Mouse (Mus musculus) ES-E14 (cell line): ENCODE results near the gene Hsf2bp. TPM values are rescaled to one million over a fixed set of nuclear protein-coding genes. Genes with fewer than 3 reads are reported as not detected.

Source experiments
- DNase-seq: peaks from one replicate; pipeline ENCODE4 v3.0.0-alpha.2; 2013; ENCODE audit warnings: low read depth, low spot score
- H3K27ac ChIP-seq: 2 replicates; pipeline ENCODE4 v1.5.1; 2012; ENCODE audit warnings: low read depth, mild to moderate bottlenecking, low read length, moderate library complexity, mixed read lengths; ENCODE audit not compliant: poor library complexity, insufficient read depth, severe bottlenecking
- H3K36me3 ChIP-seq: 2 replicates; pipeline ENCODE4 v1.6.1; 2012; ENCODE audit warnings: mild to moderate bottlenecking, low read length, moderate library complexity, mixed read lengths; ENCODE audit not compliant: control insufficient read depth, poor library complexity, insufficient read depth, severe bottlenecking
- H3K4me1 ChIP-seq, 2 experiments: fragments of 150-350 bp in 1 of 2; sonication (generic) in 1 of 2; 2 replicates each; pipeline ENCODE4 v1.6.1; 2012; ENCODE audit warnings: low read length in 2 of 2, mild to moderate bottlenecking in 1 of 2, mixed read lengths in 1 of 2; ENCODE audit not compliant: control insufficient read depth in 2 of 2, insufficient read depth in 2 of 2, poor library complexity in 1 of 2
- H3K4me3 ChIP-seq, 2 experiments: fragments of 150-350 bp in 1 of 2; sonication (generic) in 1 of 2; 2 replicates each; pipeline ENCODE4 v1.5.1; 2012; ENCODE audit warnings: low read length in 2 of 2, low read depth in 1 of 2, mild to moderate bottlenecking in 1 of 2, mixed read lengths in 1 of 2; ENCODE audit not compliant: insufficient read depth in 1 of 2, poor library complexity in 1 of 2, severe bottlenecking in 1 of 2
- H3K9ac ChIP-seq: 2 replicates; pipeline ENCODE4 v1.6.1; 2012; ENCODE audit warnings: low read depth, mild to moderate bottlenecking, low read length, mixed read lengths; ENCODE audit not compliant: poor library complexity, insufficient read depth, severe bottlenecking
- H3K9me3 ChIP-seq: fragments of 150-350 bp; sonication (generic); 2 replicates; pipeline ENCODE4 v1.6.1; 2012; ENCODE audit warnings: low read depth, mild to moderate bottlenecking, low read length; ENCODE audit not compliant: control insufficient read depth, insufficient read depth
- CHD2 ChIP-seq: IDR thresholded peaks from 2 replicates; pipeline ENCODE4 v1.6.1; 2014; ENCODE audit warnings: mild to moderate bottlenecking, low read depth, low read length, inconsistent platforms
- HCFC1 ChIP-seq: IDR thresholded peaks from 2 replicates; pipeline ENCODE4 v1.6.1; 2012; ENCODE audit warnings: low read length, inconsistent platforms, borderline replicate concordance; ENCODE audit not compliant: insufficient read depth
- MAFK ChIP-seq: IDR thresholded peaks from 2 replicates; pipeline ENCODE4 v1.6.1; 2014; ENCODE audit warnings: mild to moderate bottlenecking, low read depth, low read length, inconsistent platforms; ENCODE audit not compliant: insufficient read depth
- ZC3H11A ChIP-seq: IDR thresholded peaks from 2 replicates; pipeline ENCODE4 v1.6.1; 2012; ENCODE audit warnings: low read depth, mild to moderate bottlenecking, inconsistent platforms, low read length, borderline replicate concordance
- ZNF384 ChIP-seq: IDR thresholded peaks from 2 replicates; pipeline ENCODE4 v1.6.1; 2012; ENCODE audit warnings: low read depth, low read length, inconsistent platforms
- in situ Hi-C, 2 experiments: fragments of 600-800 bp; cut with MboI; formaldehyde crosslinking; loops; one replicate each; pipeline ENCODE4 v1.15.1; 2025; ENCODE audit warnings: low sequenced_read_pairs in 2 of 2, inconsistent platforms in 1 of 2; ENCODE audit not compliant: unreplicated experiment in 2 of 2
- total RNA-seq: library from RNA; depleted of rRNA; stranded (reverse); fragments of 300-350 nt; gene quantifications from 2 replicates; pipeline ENCODE4 v1.2.3, GENCODE M21; 2012

The Hsf2bp gene
- total RNA-seq, 1 experiment, result 44.7 TPM

DNA sequence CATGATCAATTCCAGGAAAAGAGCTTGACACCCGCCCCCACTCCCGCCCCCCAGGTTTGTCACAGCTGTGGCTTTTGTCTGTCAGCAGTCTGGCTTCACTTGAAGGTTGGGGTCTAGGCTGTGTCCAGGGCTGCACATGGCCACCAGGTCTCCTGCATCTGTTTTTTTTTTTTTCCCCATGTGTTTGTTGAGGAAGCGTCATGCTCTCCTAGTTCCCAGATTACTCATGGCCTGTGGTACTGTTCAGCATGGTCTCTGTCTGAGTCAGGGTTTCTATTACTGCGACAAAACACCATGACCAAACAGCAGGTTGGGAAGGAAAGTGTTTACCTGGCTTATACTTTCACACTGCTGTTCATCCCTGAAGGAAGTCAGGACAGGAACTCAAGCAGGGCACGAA, 121.8 kb downstream of the Hsf2bp start:
- H3K9ac ChIP-seq, result no peak overlapping the region
- no peak overlapping the region for H3K4me3 ChIP-seq
- TF ChIP-seq HCFC1, result no peak
- no peak for DNase-seq
- no peaks in the 10 kb centered on the region for H3K36me3 ChIP-seq
- H3K4me1 ChIP-seq, result peaks cover 0 to 5% of the 10 kb centered on the region in 2 experiments; a peak in 1 of 4 replicates
- in situ Hi-C loops, result no loop called here
- H3K27ac ChIP-seq, result no peak overlapping the region
- no peaks in the 10 kb centered on the region for H3K9me3 ChIP-seq

DNA sequence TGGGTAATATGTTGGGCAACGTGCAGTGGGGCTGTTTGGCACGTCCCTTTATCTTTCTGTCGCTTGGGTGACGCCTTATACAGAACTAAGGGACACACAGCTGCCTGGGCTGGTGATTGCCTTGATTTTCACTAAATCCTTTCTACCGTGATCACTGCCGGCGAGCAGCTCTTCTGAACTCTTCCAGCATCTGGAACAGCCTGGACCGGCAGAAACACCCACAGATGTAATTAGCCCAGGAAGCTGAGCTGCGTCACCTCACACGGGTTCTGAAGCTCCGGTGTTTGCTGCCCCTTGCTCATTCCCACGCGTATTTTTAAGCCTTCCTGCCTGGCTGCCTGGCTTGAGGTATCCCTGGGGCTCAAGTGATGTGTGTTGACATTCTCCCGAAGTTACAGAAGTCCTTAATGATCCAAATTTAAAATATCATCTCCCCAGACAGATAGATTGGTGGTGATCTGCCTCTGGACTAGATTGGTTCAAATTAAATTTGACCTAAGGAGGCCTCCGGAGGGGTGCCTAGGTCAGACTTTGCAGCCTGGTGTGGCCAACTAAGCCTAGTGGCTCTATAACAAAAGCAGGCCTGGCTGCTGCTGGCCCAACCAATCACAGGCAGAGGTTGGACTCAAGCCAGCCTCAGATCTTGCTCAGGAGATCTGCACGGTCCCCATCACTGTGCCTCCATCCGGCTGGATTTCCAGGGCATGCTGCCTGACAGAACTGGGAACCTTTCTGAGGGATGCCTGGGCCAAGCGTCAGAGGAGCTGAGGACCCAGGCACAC, 123.1 kb downstream of the Hsf2bp start:
- Histone ChIP-seq H3K4me1 (peaks cover 0 to 5% of the 10 kb centered on the region in 2 experiments; a peak in 1 of 4 replicates), H3K4me3 (no peak overlapping the region), H3K9ac (no peak overlapping the region), H3K9me3 (no peaks in the 10 kb centered on the region), H3K36me3 (no peaks in the 10 kb centered on the region), H3K27ac (no peak overlapping the region)
- in situ Hi-C loops, result no loop called here
- TF ChIP-seq HCFC1 (no peak), MAFK (no peak), ZNF384 (no peak), CHD2 (no peak), ZC3H11A (no peak)
- no peak for DNase-seq

DNA sequence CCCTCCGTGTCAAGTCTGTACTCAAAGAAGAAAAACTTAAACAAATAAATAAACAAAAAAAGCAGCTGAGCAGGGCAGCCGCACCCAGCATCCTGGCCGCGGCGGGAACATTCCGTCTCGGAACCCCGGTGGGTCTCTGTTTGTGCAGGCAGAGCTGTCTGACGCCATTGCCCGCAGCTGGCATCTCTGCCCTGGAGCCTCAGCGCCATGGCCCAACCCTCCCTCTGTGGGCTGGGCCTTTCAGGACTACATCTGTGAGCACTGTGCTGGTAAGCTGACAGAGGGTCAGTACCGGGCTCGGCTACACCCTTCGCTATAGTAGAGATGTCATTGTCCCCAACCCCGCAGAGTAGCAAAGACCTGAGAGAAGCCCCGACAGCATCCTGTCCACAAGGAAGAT, 123.8 kb downstream of the Hsf2bp start:
- in situ Hi-C loops, result no loop called here
- H3K9me3 ChIP-seq, result no peaks in the 10 kb centered on the region
- no peak for TF ChIP-seq CHD2
- TF ChIP-seq HCFC1, result no peak
- no peak for TF ChIP-seq ZC3H11A
- no peak for TF ChIP-seq MAFK
- no peak for TF ChIP-seq ZNF384
- no peak overlapping the region for H3K4me3 ChIP-seq
- no peak for DNase-seq
- H3K4me1 ChIP-seq, result peaks cover 0 to 5% of the 10 kb centered on the region in 2 experiments; a peak in 1 of 4 replicates
- H3K9ac ChIP-seq, result no peak overlapping the region
- no peak overlapping the region for H3K27ac ChIP-seq
- H3K36me3 ChIP-seq, result no peaks in the 10 kb centered on the region

DNA sequence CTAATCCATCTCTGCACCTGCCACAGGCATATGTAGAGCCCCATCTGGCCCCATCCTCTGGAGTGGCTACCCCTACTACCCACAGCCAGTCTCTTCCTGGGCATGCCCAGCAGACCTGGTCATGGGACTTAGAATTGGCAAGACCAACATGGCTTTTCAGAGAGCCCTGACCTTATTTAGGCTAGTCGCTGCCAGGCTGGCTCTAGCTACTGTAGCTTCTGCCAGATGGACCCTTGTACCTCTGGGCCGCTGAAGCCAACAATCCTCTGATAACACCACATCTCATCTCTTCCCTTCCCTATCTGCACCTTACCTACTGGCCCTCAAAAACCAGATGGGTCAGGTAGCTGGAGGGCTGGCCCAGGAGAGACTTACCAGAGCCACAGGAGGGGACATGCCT, 127.2 kb downstream of the Hsf2bp start:
- Histone ChIP-seq H3K36me3 (no peaks in the 10 kb centered on the region), H3K27ac (no peak overlapping the region), H3K9ac (no peak overlapping the region), H3K4me1 (peaks cover 2 to 5% of the 10 kb centered on the region in 2 experiments; a peak in 1 of 4 replicates), H3K4me3 (no peak overlapping the region), H3K9me3 (no peaks in the 10 kb centered on the region)
- no peak for DNase-seq
- in situ Hi-C loops, result no loop called here
- no peak for TF ChIP-seq ZNF384
- no peak for TF ChIP-seq HCFC1
- no peak for TF ChIP-seq CHD2
- TF ChIP-seq ZC3H11A, result no peak
- TF ChIP-seq MAFK, result no peak

DNA sequence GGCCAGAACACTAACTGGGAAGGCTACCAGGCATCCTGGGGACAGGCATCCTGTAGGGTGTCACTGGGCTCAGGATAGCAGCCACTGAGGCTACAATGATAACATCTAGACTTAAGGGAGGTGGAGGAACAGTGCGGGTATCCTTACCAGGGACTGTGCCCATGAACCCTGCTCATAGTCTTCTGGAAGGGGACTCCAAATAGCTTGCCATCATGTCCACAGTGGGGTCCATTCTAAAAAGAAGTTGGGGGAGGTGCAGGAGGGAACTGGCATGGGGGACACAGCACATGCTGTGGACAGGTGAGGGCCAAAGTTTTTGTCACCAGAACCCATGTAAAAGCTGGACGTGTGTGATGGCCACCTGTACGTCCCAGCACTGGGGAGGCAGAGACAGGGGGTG, 129.7 kb downstream of the Hsf2bp start:
- H3K9me3 ChIP-seq, result no peaks in the 10 kb centered on the region
- no peaks in the 10 kb centered on the region for H3K36me3 ChIP-seq
- H3K27ac ChIP-seq, result no peak overlapping the region
- in situ Hi-C loops, result no loop called here
- DNase-seq, result no peak
- no peak overlapping the region for H3K9ac ChIP-seq
- peaks cover 2 to 5% of the 10 kb centered on the region in 2 experiments; a peak in 1 of 4 replicates for H3K4me1 ChIP-seq
- no peak overlapping the region for H3K4me3 ChIP-seq
- no peak for TF ChIP-seq CHD2
- TF ChIP-seq MAFK, result no peak
- TF ChIP-seq ZNF384, result no peak
- TF ChIP-seq HCFC1, result no peak
- no peak for TF ChIP-seq ZC3H11A
